Mouse (Mus musculus): ENCODE results near the gene Nt5c3b. TPM values are rescaled to one million over a fixed set of nuclear protein-coding genes. Genes with fewer than 3 reads are reported as not detected.

Nt5c3b gene
- polyA plus RNA-seq, 2 experiments from 2014 or later: 118 to 125 TPM

GRCm38 (mm10) chr11:100399320-100399719 lies 42.3 kb downstream of the Nt5c3b start:
- ATAC-seq: no peak

GRCm38 (mm10) chr11:100398517-100398916 lies 43.1 kb downstream of the Nt5c3b start:
- ATAC-seq: no peak

- peak; percentile 57 for ATAC-seq
These were observed 43.8 kb downstream of the Nt5c3b start, which contains the start of gene Jup for GRCm38 (mm10) chr11:100397600-100398389. Jup (minus strand) TSS chr11:100397763.

- no peak for ATAC-seq
These were observed 44.6 kb downstream of the Nt5c3b start for GRCm38 (mm10) chr11:100396886-100397599.

- ATAC-seq: no peak
These were observed 45.6 kb downstream of the Nt5c3b start for GRCm38 (mm10) chr11:100395861-100396631.

- ATAC-seq: no peak
These were observed 46.4 kb downstream of the Nt5c3b start for GRCm38 (mm10) chr11:100395200-100395599.

- no peak for ATAC-seq
These were observed 47.1 kb downstream of the Nt5c3b start for GRCm38 (mm10) chr11:100394353-100395074.

GRCm38 (mm10) chr11:100393733-100394132 lies 47.9 kb downstream of the Nt5c3b start:
- no peak for ATAC-seq

- no peak for ATAC-seq
These were observed 48.6 kb downstream of the Nt5c3b start for GRCm38 (mm10) chr11:100392958-100393357.

GRCm38 (mm10) chr11:100391884-100392345 lies 49.7 kb downstream of the Nt5c3b start:
- no peak for ATAC-seq

- no peak for ATAC-seq
These were observed 50.3 kb downstream of the Nt5c3b start for GRCm38 (mm10) chr11:100391081-100391883.

GRCm38 (mm10) chr11:100389931-100390445 lies 51.6 kb downstream of the Nt5c3b start:
- no peak for ATAC-seq

GRCm38 (mm10) chr11:100388588-100388987 lies 53.0 kb downstream of the Nt5c3b start:
- no peak for ATAC-seq

- no peak for ATAC-seq
These were observed 53.8 kb downstream of the Nt5c3b start for GRCm38 (mm10) chr11:100387589-100388375.

- ATAC-seq: no peak
These were observed 54.5 kb downstream of the Nt5c3b start for GRCm38 (mm10) chr11:100387111-100387510.

- ATAC-seq: no peak
These were observed 55.0 kb downstream of the Nt5c3b start for GRCm38 (mm10) chr11:100386586-100386985.

- ATAC-seq: no peak
These were observed 56.6 kb downstream of the Nt5c3b start for GRCm38 (mm10) chr11:100385016-100385415.

- no peak for ATAC-seq
These were observed 58.9 kb downstream of the Nt5c3b start for GRCm38 (mm10) chr11:100382682-100383081.

GRCm38 (mm10) chr11:100379311-100379710 lies 62.3 kb downstream of the Nt5c3b start:
- ATAC-seq: no peak

GRCm38 (mm10) chr11:100378446-100378845 lies 63.2 kb downstream of the Nt5c3b start:
- ATAC-seq: no peak
